Mouse (Mus musculus) macrophage (primary cell): ENCODE data around the gene Grip1. TPM values are rescaled to one million over a fixed set of nuclear protein-coding genes. Genes with fewer than 3 reads are reported as not detected.

Source experiments
- H3K27ac ChIP-seq: fragments of 350-480 bp; formaldehyde crosslinking; 2 replicates; pipeline ENCODE4 v1.9.0; 2021
- H3K36me3 ChIP-seq: fragments of 350-480 bp; formaldehyde crosslinking; 2 replicates; pipeline ENCODE4 v1.9.0; 2021; ENCODE audit errors: inconsistent target
- H3K4me3 ChIP-seq: fragments of 350-480 bp; formaldehyde crosslinking; 2 replicates; pipeline ENCODE4 v1.9.0; 2021; ENCODE audit errors: inconsistent target
- H3K79me2 ChIP-seq: fragments of 350-480 bp; formaldehyde crosslinking; 2 replicates; pipeline ENCODE4 v1.9.0; 2021; ENCODE audit errors: inconsistent target
- WGBS: methylation state at CpG from one replicate; pipeline ENCODE4 v1.1.7; 2026; ENCODE audit warnings: inconsistent platforms; ENCODE audit not compliant: missing documents; 5-methylcytosine and 5-hydroxymethylcytosine counted together
- polyA plus RNA-seq: library from polyadenylated mRNA; stranded (reverse); fragments of 250-400 nt; gene quantifications from 3 replicates; pipeline ENCODE4 v1.2.4, GENCODE M21; 2018; ENCODE audit warnings: inconsistent platforms

Gene Grip1
- polyA plus RNA-seq, 1 experiment from 2014 or later: not detected

GRCm38 (mm10) chr10:119564862-119565261, 111.2 kb downstream of the Grip1 start:
- no peak overlapping the region for H3K27ac ChIP-seq
- no peaks in the 10 kb centered on the region for H3K79me2 ChIP-seq
- H3K36me3 ChIP-seq: no peaks in the 10 kb centered on the region
- H3K4me3 ChIP-seq: no peak overlapping the region
- WGBS: 94% methylated on average over 7 of the region's 7 CpGs

- H3K36me3 ChIP-seq: no peaks in the 10 kb centered on the region
- H3K4me3 ChIP-seq: no peak overlapping the region
- H3K79me2 ChIP-seq: no peaks in the 10 kb centered on the region
- WGBS: 66% methylated on average over 9 of the region's 9 CpGs
- no peak overlapping the region for H3K27ac ChIP-seq
These were observed 119.5 kb downstream of the Grip1 start for GRCm38 (mm10) chr10:119573134-119573533.

GRCm38 (mm10) chr10:119575780-119576179, 122.2 kb downstream of the Grip1 start:
- Histone ChIP-seq H3K27ac (no peak overlapping the region), H3K36me3 (no peaks in the 10 kb centered on the region), H3K4me3 (no peak overlapping the region), H3K79me2 (no peaks in the 10 kb centered on the region)
- WGBS: 100% methylated on average over 1 of the region's 1 CpGs

- H3K4me3 ChIP-seq: no peak overlapping the region
- 93% methylated on average over 4 of the region's 4 CpGs for WGBS
- H3K79me2 ChIP-seq: no peaks in the 10 kb centered on the region
- no peak overlapping the region for H3K27ac ChIP-seq
- H3K36me3 ChIP-seq: no peaks in the 10 kb centered on the region
These were observed 126.4 kb downstream of the Grip1 start for GRCm38 (mm10) chr10:119580024-119580423.

GRCm38 (mm10) chr10:119584666-119585065, 131.0 kb downstream of the Grip1 start:
- Histone ChIP-seq H3K79me2 (no peaks in the 10 kb centered on the region), H3K36me3 (no peaks in the 10 kb centered on the region), H3K27ac (no peak overlapping the region), H3K4me3 (no peak overlapping the region)
- WGBS: 77% methylated on average over 6 of the region's 6 CpGs

GRCm38 (mm10) chr10:119586976-119587375, 133.3 kb downstream of the Grip1 start:
- no peak overlapping the region for H3K4me3 ChIP-seq
- 87% methylated on average over 3 of the region's 3 CpGs for WGBS
- no peaks in the 10 kb centered on the region for H3K79me2 ChIP-seq
- H3K36me3 ChIP-seq: no peaks in the 10 kb centered on the region
- H3K27ac ChIP-seq: no peak overlapping the region

GRCm38 (mm10) chr10:119596822-119597221, 143.2 kb downstream of the Grip1 start:
- no peaks in the 10 kb centered on the region for H3K36me3 ChIP-seq
- no peaks in the 10 kb centered on the region for H3K79me2 ChIP-seq
- 94% methylated on average over 5 of the region's 5 CpGs for WGBS
- no peak overlapping the region for H3K4me3 ChIP-seq
- no peak overlapping the region for H3K27ac ChIP-seq

GRCm38 (mm10) chr10:119607501-119607900, 153.9 kb downstream of the Grip1 start:
- no peaks in the 10 kb centered on the region for H3K36me3 ChIP-seq
- H3K79me2 ChIP-seq: no peaks in the 10 kb centered on the region
- 89% methylated on average over 6 of the region's 6 CpGs for WGBS
- no peak overlapping the region for H3K4me3 ChIP-seq
- no peak overlapping the region for H3K27ac ChIP-seq

- Histone ChIP-seq H3K36me3 (no peaks in the 10 kb centered on the region), H3K27ac (no peak overlapping the region), H3K4me3 (no peak overlapping the region), H3K79me2 (no peaks in the 10 kb centered on the region)
- WGBS: 84% methylated on average over 7 of the region's 7 CpGs
These were observed 155.4 kb downstream of the Grip1 start for GRCm38 (mm10) chr10:119608998-119609397.

GRCm38 (mm10) chr10:119610279-119610895, 156.8 kb downstream of the Grip1 start:
- WGBS: 18% methylated on average over 9 of the region's 9 CpGs
- H3K79me2 ChIP-seq: no peaks in the 10 kb centered on the region
- H3K4me3 ChIP-seq: no peak overlapping the region
- no peak overlapping the region for H3K27ac ChIP-seq
- H3K36me3 ChIP-seq: no peaks in the 10 kb centered on the region

GRCm38 (mm10) chr10:119612034-119612433, 158.4 kb downstream of the Grip1 start:
- Histone ChIP-seq H3K4me3 (no peak overlapping the region), H3K27ac (no peak overlapping the region), H3K79me2 (no peaks in the 10 kb centered on the region), H3K36me3 (no peaks in the 10 kb centered on the region)
- WGBS: 87% methylated on average over 5 of the region's 5 CpGs

GRCm38 (mm10) chr10:119614726-119615125, 161.1 kb downstream of the Grip1 start:
- Histone ChIP-seq H3K27ac (no peak overlapping the region), H3K4me3 (no peak overlapping the region), H3K36me3 (no peaks in the 10 kb centered on the region), H3K79me2 (no peaks in the 10 kb centered on the region)
- 28% methylated on average over 7 of the region's 7 CpGs for WGBS

GRCm38 (mm10) chr10:119615240-119615885, 161.7 kb downstream of the Grip1 start:
- H3K27ac ChIP-seq: no peak overlapping the region
- no peaks in the 10 kb centered on the region for H3K79me2 ChIP-seq
- H3K4me3 ChIP-seq: no peak overlapping the region
- no peaks in the 10 kb centered on the region for H3K36me3 ChIP-seq
- WGBS: 46% methylated on average over 7 of the region's 14 CpGs

GRCm38 (mm10) chr10:119616078-119616477, 162.4 kb downstream of the Grip1 start:
- no peaks in the 10 kb centered on the region for H3K36me3 ChIP-seq
- H3K4me3 ChIP-seq: no peak overlapping the region
- H3K79me2 ChIP-seq: no peaks in the 10 kb centered on the region
- no peak overlapping the region for H3K27ac ChIP-seq
- WGBS: 93% methylated on average over 3 of the region's 3 CpGs

- WGBS: 82% methylated on average over 4 of the region's 4 CpGs
- Histone ChIP-seq H3K27ac (no peak overlapping the region), H3K79me2 (no peaks in the 10 kb centered on the region), H3K4me3 (no peak overlapping the region), H3K36me3 (no peaks in the 10 kb centered on the region)
These were observed 175.0 kb downstream of the Grip1 start for GRCm38 (mm10) chr10:119628656-119629055.
